Mouse (Mus musculus) erythroblast, adult 5-6 weeks (primary cell): ENCODE measurements around the gene Tnpo2. TPM values are rescaled to one million over a fixed set of nuclear protein-coding genes. Genes with fewer than 3 reads are reported as not detected.

Experiments
- ATAC-seq: replicated peaks from 2 replicates; pipeline ENCODE4 v1.8.0; 2016; ENCODE audit warnings: moderate number of reproducible peaks, mild to moderate bottlenecking, moderate TSS enrichment, inconsistent platforms; ENCODE audit not compliant: poor library complexity, low FRiP score, severe bottlenecking
- total RNA-seq, 2 experiments: library from RNA; stranded (forward) in 1 of 2; stranded (reverse) in 1 of 2; fragments of 150-400 nt in 1 of 2; fragments of 200-764, 138-1000 nt in 1 of 2; gene quantifications; 2 replicates each; pipeline versions ENCODE4 v1.2.3 to v1.2.4; 2015 to 2017; ENCODE audit warnings: low replicate concordance in 2 of 2

The Tnpo2 gene
- total RNA-seq, 2 experiments from 2014 or later: 10.8 to 11.2 TPM

GRCm38 (mm10) chr8:85096196-85096595 is 59.5 kb downstream of the Tnpo2 start:
- ATAC-seq: no peak

GRCm38 (mm10) chr8:85096850-85097249 is 60.1 kb downstream of the Tnpo2 start:
- ATAC-seq: no peak

DNA sequence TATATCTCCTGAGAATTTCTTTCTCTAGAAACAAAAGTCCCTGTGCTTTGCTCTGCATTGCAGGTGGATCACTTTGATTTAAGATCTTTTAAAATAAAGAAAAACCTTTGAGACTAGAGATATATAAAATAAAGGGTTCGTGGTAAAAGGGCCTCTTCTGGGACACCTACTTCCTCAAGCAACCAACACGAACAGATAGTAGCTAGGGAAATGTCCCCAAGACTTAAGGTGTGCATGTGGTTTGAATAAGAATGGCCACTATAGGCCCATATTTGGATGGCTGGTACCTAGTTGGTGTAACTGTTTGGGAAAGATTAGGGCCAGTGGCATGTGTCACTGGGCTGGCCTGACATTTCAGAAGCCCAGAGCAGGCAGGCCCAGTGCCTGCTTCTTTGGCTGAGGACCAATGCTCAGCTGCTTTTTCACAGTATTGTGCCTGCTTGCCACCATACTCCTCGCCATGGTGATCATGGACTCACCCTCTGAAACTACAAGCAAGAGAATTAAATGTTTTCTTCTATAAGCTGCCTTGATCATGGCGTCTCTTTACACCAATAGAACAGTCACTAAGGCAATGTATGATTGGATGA is 63.5 kb downstream of the Tnpo2 start:
- ATAC-seq: no peak

Other genes with a start within 250 kb of the Tnpo2 start
- gene Nfix, start 236.6 kb upstream of the Tnpo2 start, total RNA-seq (2015; ENCODE audit: low replicate concordance): 19.0 and 24.5 TPM in 2 replicates
- gene Nfix, start 236.6 kb upstream of the Tnpo2 start, total RNA-seq (2017; ENCODE audit: low replicate concordance): 7.9 and 14.1 TPM in 2 replicates
- gene Dand5, start 214.1 kb upstream of the Tnpo2 start, total RNA-seq (2015; ENCODE audit: low replicate concordance): 2.3 TPM in 1 of 2 replicates, not detected in the other
- gene Dand5, start 214.1 kb upstream of the Tnpo2 start, total RNA-seq (2017; ENCODE audit: low replicate concordance): 2.3 and 3.9 TPM in 2 replicates
- gene Gadd45gip1, start 205.4 kb upstream of the Tnpo2 start, total RNA-seq (2015; ENCODE audit: low replicate concordance): 4.4 and 5.9 TPM in 2 replicates
- 7.4 and 7.7 TPM in 2 replicates for gene Gadd45gip1, start 205.4 kb upstream of the Tnpo2 start, total RNA-seq (2017; ENCODE audit: low replicate concordance)
- gene Rad23a, start 196.2 kb upstream of the Tnpo2 start, total RNA-seq (2015; ENCODE audit: low replicate concordance): 379 and 406 TPM in 2 replicates
- gene Rad23a, start 196.2 kb upstream of the Tnpo2 start, total RNA-seq (2017; ENCODE audit: low replicate concordance): 572 and 669 TPM in 2 replicates
- gene Calr, start 190.0 kb upstream of the Tnpo2 start, total RNA-seq (2015; ENCODE audit: low replicate concordance): 255 and 289 TPM in 2 replicates
- gene Calr, start 190.0 kb upstream of the Tnpo2 start, total RNA-seq (2017; ENCODE audit: low replicate concordance): 800 and 908 TPM in 2 replicates
- gene Farsa, start 179.9 kb upstream of the Tnpo2 start, total RNA-seq (2015; ENCODE audit: low replicate concordance): 6.0 and 9.6 TPM in 2 replicates
- gene Farsa, start 179.9 kb upstream of the Tnpo2 start, total RNA-seq (2017; ENCODE audit: low replicate concordance): 25.0 and 28.8 TPM in 2 replicates
- 54.3 and 54.8 TPM in 2 replicates for gene Syce2, start 164.8 kb upstream of the Tnpo2 start, total RNA-seq (2015; ENCODE audit: low replicate concordance)
- 10.6 and 24.4 TPM in 2 replicates for gene Syce2, start 164.8 kb upstream of the Tnpo2 start, total RNA-seq (2017; ENCODE audit: low replicate concordance)
- 7.9 and 14.6 TPM in 2 replicates for gene Gcdh, start 143.0 kb upstream of the Tnpo2 start, total RNA-seq (2015; ENCODE audit: low replicate concordance)
- 13.4 and 17.6 TPM in 2 replicates for gene Gcdh, start 143.0 kb upstream of the Tnpo2 start, total RNA-seq (2017; ENCODE audit: low replicate concordance)
- 58.9 and 59.8 TPM in 2 replicates for gene Klf1, start 135.0 kb upstream of the Tnpo2 start, total RNA-seq (2015; ENCODE audit: low replicate concordance)
- 85.0 and 116 TPM in 2 replicates for gene Klf1, start 135.0 kb upstream of the Tnpo2 start, total RNA-seq (2017; ENCODE audit: low replicate concordance)
- gene Dnase2a, start 128.4 kb upstream of the Tnpo2 start, total RNA-seq (2015; ENCODE audit: low replicate concordance): 31.9 and 44.9 TPM in 2 replicates
- gene Dnase2a, start 128.4 kb upstream of the Tnpo2 start, total RNA-seq (2017; ENCODE audit: low replicate concordance): 85.2 and 99.8 TPM in 2 replicates
- not detected in 2 replicates for gene Mast1, start 99.6 kb upstream of the Tnpo2 start, total RNA-seq (2015; ENCODE audit: low replicate concordance)
- gene Mast1, start 99.6 kb upstream of the Tnpo2 start, total RNA-seq (2017; ENCODE audit: low replicate concordance): 0.28 TPM in 1 of 2 replicates, not detected in the other
- not detected in 2 replicates for gene Rtbdn, start 89.9 kb upstream of the Tnpo2 start, total RNA-seq (2015; ENCODE audit: low replicate concordance)
- not detected in 2 replicates for gene Rtbdn, start 89.9 kb upstream of the Tnpo2 start, total RNA-seq (2017; ENCODE audit: low replicate concordance)
- gene Gm49661, start 67.5 kb upstream of the Tnpo2 start, total RNA-seq (2015; ENCODE audit: low replicate concordance): not detected in 2 replicates
- gene Gm49661, start 67.5 kb upstream of the Tnpo2 start, total RNA-seq (2017; ENCODE audit: low replicate concordance): not detected in 2 replicates
- gene Prdx2, start 67.3 kb upstream of the Tnpo2 start, total RNA-seq (2015; ENCODE audit: low replicate concordance): 1,192 and 1,430 TPM in 2 replicates
- gene Prdx2, start 67.3 kb upstream of the Tnpo2 start, total RNA-seq (2017; ENCODE audit: low replicate concordance): 2,193 and 2,235 TPM in 2 replicates
- gene Rnaseh2a, start 67.1 kb upstream of the Tnpo2 start, total RNA-seq (2015; ENCODE audit: low replicate concordance): 31.8 and 67.2 TPM in 2 replicates
- gene Rnaseh2a, start 67.1 kb upstream of the Tnpo2 start, total RNA-seq (2017; ENCODE audit: low replicate concordance): 37.4 and 37.9 TPM in 2 replicates
- 6.1 and 6.7 TPM in 2 replicates for gene Junb, start 58.2 kb upstream of the Tnpo2 start, total RNA-seq (2015; ENCODE audit: low replicate concordance)
- 15.5 and 16.1 TPM in 2 replicates for gene Junb, start 58.2 kb upstream of the Tnpo2 start, total RNA-seq (2017; ENCODE audit: low replicate concordance)
- 1.9 and 5.0 TPM in 2 replicates for gene Hook2, start 46.3 kb upstream of the Tnpo2 start, total RNA-seq (2015; ENCODE audit: low replicate concordance)
- 1.6 and 6.1 TPM in 2 replicates for gene Hook2, start 46.3 kb upstream of the Tnpo2 start, total RNA-seq (2017; ENCODE audit: low replicate concordance)
- gene Best2, start 22.4 kb upstream of the Tnpo2 start, total RNA-seq (2015; ENCODE audit: low replicate concordance): not detected in 2 replicates
- not detected in 2 replicates for gene Best2, start 22.4 kb upstream of the Tnpo2 start, total RNA-seq (2017; ENCODE audit: low replicate concordance)
- gene Asna1, start 11.6 kb upstream of the Tnpo2 start, total RNA-seq (2015; ENCODE audit: low replicate concordance): 20.8 and 24.2 TPM in 2 replicates
- 13.5 and 26.3 TPM in 2 replicates for gene Asna1, start 11.6 kb upstream of the Tnpo2 start, total RNA-seq (2017; ENCODE audit: low replicate concordance)
- gene Trir, start 10.1 kb upstream of the Tnpo2 start, total RNA-seq (2015; ENCODE audit: low replicate concordance): 32.1 and 45.4 TPM in 2 replicates
- gene Trir, start 10.1 kb upstream of the Tnpo2 start, total RNA-seq (2017; ENCODE audit: low replicate concordance): 72.9 and 103 TPM in 2 replicates
- 5.4 TPM in 1 of 2 replicates, not detected in the other for gene Fbxw9, start 23.1 kb downstream of the Tnpo2 start, total RNA-seq (2015; ENCODE audit: low replicate concordance)
- 0.43 and 4.3 TPM in 2 replicates for gene Fbxw9, start 23.1 kb downstream of the Tnpo2 start, total RNA-seq (2017; ENCODE audit: low replicate concordance)
- not detected in 2 replicates for gene Gm5741, start 31.1 kb downstream of the Tnpo2 start, total RNA-seq (2015; ENCODE audit: low replicate concordance)
- not detected in 2 replicates for gene Gm5741, start 31.1 kb downstream of the Tnpo2 start, total RNA-seq (2017; ENCODE audit: low replicate concordance)
- gene Dhps, start 34.8 kb downstream of the Tnpo2 start, total RNA-seq (2015; ENCODE audit: low replicate concordance): 12.3 and 16.1 TPM in 2 replicates
- gene Dhps, start 34.8 kb downstream of the Tnpo2 start, total RNA-seq (2017; ENCODE audit: low replicate concordance): 3.2 and 12.1 TPM in 2 replicates
- gene Wdr83os, start 43.8 kb downstream of the Tnpo2 start, total RNA-seq (2015; ENCODE audit: low replicate concordance): 26.1 and 31.3 TPM in 2 replicates
- 4.3 and 11.3 TPM in 2 replicates for gene Wdr83os, start 43.8 kb downstream of the Tnpo2 start, total RNA-seq (2017; ENCODE audit: low replicate concordance)
- 1.7 and 16.9 TPM in 2 replicates for gene Wdr83, start 44.4 kb downstream of the Tnpo2 start, total RNA-seq (2015; ENCODE audit: low replicate concordance)
- 4.9 and 6.3 TPM in 2 replicates for gene Wdr83, start 44.4 kb downstream of the Tnpo2 start, total RNA-seq (2017; ENCODE audit: low replicate concordance)
- gene Man2b1, start 46.4 kb downstream of the Tnpo2 start, total RNA-seq (2015; ENCODE audit: low replicate concordance): 27.5 and 32.8 TPM in 2 replicates
- 17.8 and 18.6 TPM in 2 replicates for gene Man2b1, start 46.4 kb downstream of the Tnpo2 start, total RNA-seq (2017; ENCODE audit: low replicate concordance)
- not detected in 2 replicates for gene Zfp791, start 86.2 kb downstream of the Tnpo2 start, total RNA-seq (2015; ENCODE audit: low replicate concordance)
- not detected in 2 replicates for gene Zfp791, start 86.2 kb downstream of the Tnpo2 start, total RNA-seq (2017; ENCODE audit: low replicate concordance)
- not detected in 2 replicates for gene Cks1brt, start 115.0 kb downstream of the Tnpo2 start, total RNA-seq (2015; ENCODE audit: low replicate concordance)
- not detected in 2 replicates for gene Cks1brt, start 115.0 kb downstream of the Tnpo2 start, total RNA-seq (2017; ENCODE audit: low replicate concordance)
- gene Olfr371, start 189.1 kb downstream of the Tnpo2 start, total RNA-seq (2015; ENCODE audit: low replicate concordance): not detected in 2 replicates
- gene Olfr371, start 189.1 kb downstream of the Tnpo2 start, total RNA-seq (2017; ENCODE audit: low replicate concordance): not detected in 2 replicates